Mouse (Mus musculus): Measurements from ENCODE around the gene Snd1. TPM values are rescaled to one million over a fixed set of nuclear protein-coding genes. Genes with fewer than 3 reads are reported as not detected.

Snd1 gene
- polyA plus RNA-seq, 1 experiment from 2014 or later: 39.4 TPM

DNA sequence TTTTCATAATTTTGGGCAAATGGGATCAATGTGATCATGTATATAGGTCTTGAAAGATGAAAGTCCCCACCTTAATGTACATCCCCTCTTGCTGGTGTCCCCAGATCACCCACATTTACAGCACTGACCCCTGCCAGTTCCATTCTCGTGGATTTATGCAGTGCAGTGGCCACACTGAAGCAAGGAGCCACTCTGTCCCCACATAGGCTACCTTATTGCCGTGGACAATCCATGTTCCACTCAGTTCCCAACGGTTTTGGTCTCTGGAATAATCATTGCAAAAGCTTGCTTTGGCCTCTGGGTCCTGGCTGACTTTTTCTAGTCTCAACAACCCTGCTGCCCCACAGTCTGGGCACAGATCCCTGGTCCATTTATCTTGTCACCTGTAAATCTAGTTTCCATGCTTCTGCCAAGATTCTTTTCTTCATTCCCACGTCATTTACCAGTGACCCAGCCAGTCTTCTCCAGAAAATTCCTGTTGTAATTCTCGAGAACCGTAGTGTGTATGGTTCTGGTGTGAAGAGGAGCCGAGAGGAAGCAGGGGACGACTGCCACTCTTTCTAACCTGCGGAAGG is 375.5 kb downstream of the Snd1 start:
- no peaks in the 10 kb centered on the region for H3K4me1 ChIP-seq (replicated peaks; ENCODE audit: control insufficient read depth, insufficient read depth, low read length)
- WGBS: 91% methylated on average over 9 of the region's 9 CpGs
- no peak for ATAC-seq
- TF ChIP-seq CTCF (IDR thresholded peaks at IDR 0.05; ENCODE audit: low read depth): no peak
- H3K27me3 ChIP-seq (replicated peaks; ENCODE audit: control insufficient read depth, insufficient read depth, low read length): no peaks in the 10 kb centered on the region
- no peak overlapping the region for H3K27ac ChIP-seq (ENCODE audit: low read depth, low read length)
- H3K9me3 ChIP-seq (ENCODE audit: control insufficient read depth): no peaks in the 10 kb centered on the region
- H3K36me3 ChIP-seq (ENCODE audit: control insufficient read depth, insufficient read depth): no peaks in the 10 kb centered on the region
- no peak overlapping the region for H3K4me3 ChIP-seq (ENCODE audit: low read depth, low read length)
- no peak overlapping the region for H3K9ac ChIP-seq (ENCODE audit: low read depth, low read length)
- no peak overlapping the region for H3K4me2 ChIP-seq (replicated peaks; ENCODE audit: low read depth)

DNA sequence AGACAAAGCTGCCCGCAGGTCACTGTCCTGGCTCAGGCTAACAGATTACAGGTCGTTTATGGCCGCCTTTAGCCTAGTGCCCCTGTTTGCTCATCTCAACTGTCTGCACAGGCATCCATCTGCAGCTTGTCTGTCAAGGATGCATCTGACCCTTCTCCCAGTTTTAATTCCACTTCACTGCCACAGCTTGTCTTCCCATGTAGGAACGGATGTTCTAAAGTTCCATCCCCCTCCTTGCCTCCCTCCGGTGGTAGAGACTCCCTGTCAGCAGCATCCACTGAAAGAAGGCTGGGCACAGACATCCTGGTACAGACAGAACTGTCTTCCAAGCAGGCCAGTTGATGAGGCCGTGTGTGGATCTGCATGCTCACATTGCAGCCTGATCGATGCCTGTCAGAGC is 377.4 kb downstream of the Snd1 start:
- no peak for ATAC-seq
- TF ChIP-seq CTCF (IDR thresholded peaks at IDR 0.05; ENCODE audit: low read depth): no peak
- 80% methylated on average over 7 of the region's 7 CpGs for WGBS

DNA sequence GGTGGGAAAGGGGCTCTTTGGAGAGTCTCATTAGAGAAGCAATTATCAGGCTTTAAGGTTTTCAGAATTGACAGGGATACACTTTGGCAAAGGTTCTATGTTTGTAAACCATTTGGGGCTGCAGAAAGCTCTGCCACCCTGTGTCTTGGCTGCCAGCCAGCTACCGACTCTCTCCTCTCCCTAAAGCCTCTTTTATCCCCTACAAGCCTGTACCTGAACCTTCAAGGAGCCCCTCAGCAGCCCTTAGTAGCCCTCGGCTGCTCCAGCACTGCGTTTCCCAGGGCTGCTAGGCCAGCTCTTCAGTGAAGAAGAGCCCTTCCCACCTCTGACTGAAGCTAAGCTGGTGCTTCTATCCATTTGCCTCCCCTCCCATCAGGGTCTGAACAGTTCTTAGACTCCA is 378.2 kb downstream of the Snd1 start:
- no peak overlapping the region for H3K4me2 ChIP-seq (replicated peaks; ENCODE audit: low read depth)
- WGBS: 46% methylated on average over 3 of the region's 3 CpGs
- H3K27me3 ChIP-seq (replicated peaks; ENCODE audit: control insufficient read depth, insufficient read depth, low read length): no peaks in the 10 kb centered on the region
- no peaks in the 10 kb centered on the region for H3K9me3 ChIP-seq (ENCODE audit: control insufficient read depth)
- no peak overlapping the region for H3K4me3 ChIP-seq (ENCODE audit: low read depth, low read length)
- no peaks in the 10 kb centered on the region for H3K36me3 ChIP-seq (ENCODE audit: control insufficient read depth, insufficient read depth)
- no peak overlapping the region for H3K9ac ChIP-seq (ENCODE audit: low read depth, low read length)
- 0 out of 2 replicates have a peak, but pooled peaks cover 6% of the 10 kb centered on the region for H3K4me1 ChIP-seq (replicated peaks; ENCODE audit: control insufficient read depth, insufficient read depth, low read length)
- no peak for ATAC-seq
- no peak overlapping the region for H3K27ac ChIP-seq (ENCODE audit: low read depth, low read length)
- TF ChIP-seq CTCF (IDR thresholded peaks at IDR 0.05; ENCODE audit: low read depth): no peak

More for the DNA sequence above, 377.4 kb downstream of the Snd1 start:
- Histone ChIP-seq H3K27me3 (replicated peaks; ENCODE audit: control insufficient read depth, insufficient read depth, low read length) (no peaks in the 10 kb centered on the region), H3K36me3 (ENCODE audit: control insufficient read depth, insufficient read depth) (no peaks in the 10 kb centered on the region), H3K9ac (ENCODE audit: low read depth, low read length) (no peak overlapping the region), H3K9me3 (ENCODE audit: control insufficient read depth) (no peaks in the 10 kb centered on the region), H3K27ac (ENCODE audit: low read depth, low read length) (no peak overlapping the region), H3K4me1 (replicated peaks; ENCODE audit: control insufficient read depth, insufficient read depth, low read length) (0 out of 2 replicates have a peak, but pooled peaks cover 6% of the 10 kb centered on the region), H3K4me2 (replicated peaks; ENCODE audit: low read depth) (no peak overlapping the region), H3K4me3 (ENCODE audit: low read depth, low read length) (no peak overlapping the region)

DNA sequence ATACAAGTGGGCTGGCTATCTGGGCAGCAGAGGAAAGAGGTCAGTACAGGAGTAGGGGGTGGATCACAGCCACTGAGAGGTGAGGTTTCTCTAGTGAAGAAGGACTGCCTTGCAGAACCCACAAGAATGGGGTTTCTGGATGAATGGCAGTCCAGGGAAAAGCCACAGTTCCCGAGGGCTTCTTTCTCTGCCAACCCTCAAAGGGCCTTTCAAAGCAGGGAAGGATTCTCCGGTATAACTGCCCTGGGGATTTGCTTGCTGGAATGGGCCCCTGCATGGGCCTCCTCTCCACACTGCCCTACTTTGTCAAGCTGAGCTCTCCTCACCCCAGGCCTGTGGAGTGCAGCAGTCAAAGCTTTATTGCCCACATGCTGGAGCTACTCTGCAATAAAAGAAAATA is 378.7 kb downstream of the Snd1 start:
- ATAC-seq: no peak
- Histone ChIP-seq H3K4me1 (replicated peaks; ENCODE audit: control insufficient read depth, insufficient read depth, low read length) (0 out of 2 replicates have a peak, but pooled peaks cover 6% of the 10 kb centered on the region), H3K4me2 (replicated peaks; ENCODE audit: low read depth) (no peak overlapping the region), H3K27ac (ENCODE audit: low read depth, low read length) (no peak overlapping the region), H3K4me3 (ENCODE audit: low read depth, low read length) (no peak overlapping the region), H3K9ac (ENCODE audit: low read depth, low read length) (no peak overlapping the region), H3K9me3 (ENCODE audit: control insufficient read depth) (no peaks in the 10 kb centered on the region), H3K27me3 (replicated peaks; ENCODE audit: control insufficient read depth, insufficient read depth, low read length) (no peaks in the 10 kb centered on the region), H3K36me3 (ENCODE audit: control insufficient read depth, insufficient read depth) (no peaks in the 10 kb centered on the region)
- no peak for TF ChIP-seq CTCF (IDR thresholded peaks at IDR 0.05; ENCODE audit: low read depth)
- 42% methylated on average over 2 of the region's 2 CpGs for WGBS

DNA sequence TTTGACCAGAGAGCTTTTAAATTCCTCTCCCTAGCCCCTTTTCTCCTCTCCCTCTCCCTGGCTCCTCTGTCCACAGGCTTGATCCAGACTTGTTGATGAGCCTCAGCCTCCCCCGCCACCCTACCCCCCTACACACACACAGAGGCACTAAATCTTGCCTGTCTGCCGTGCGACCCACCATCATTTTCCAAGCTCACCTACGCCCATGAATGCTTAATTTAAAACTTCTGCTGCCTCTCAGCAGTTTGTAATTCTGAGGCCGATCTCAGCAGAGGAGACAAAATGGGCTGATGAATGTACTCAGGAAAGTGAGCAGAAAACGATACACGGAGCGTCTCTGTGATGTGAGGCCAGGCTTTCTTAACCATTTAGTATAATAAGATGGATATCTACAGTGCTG is 379.7 kb downstream of the Snd1 start:
- no peak overlapping the region for H3K9ac ChIP-seq (ENCODE audit: low read depth, low read length)
- no peak for ATAC-seq
- H3K27me3 ChIP-seq (replicated peaks; ENCODE audit: control insufficient read depth, insufficient read depth, low read length): no peaks in the 10 kb centered on the region
- H3K4me2 ChIP-seq (replicated peaks; ENCODE audit: low read depth): no peak overlapping the region
- no peaks in the 10 kb centered on the region for H3K36me3 ChIP-seq (ENCODE audit: control insufficient read depth, insufficient read depth)
- TF ChIP-seq CTCF (IDR thresholded peaks at IDR 0.05; ENCODE audit: low read depth): no peak
- no peak overlapping the region for H3K27ac ChIP-seq (ENCODE audit: low read depth, low read length)
- H3K4me3 ChIP-seq (ENCODE audit: low read depth, low read length): no peak overlapping the region
- no peaks in the 10 kb centered on the region for H3K9me3 ChIP-seq (ENCODE audit: control insufficient read depth)
- 76% methylated on average over 8 of the region's 8 CpGs for WGBS
- 0 out of 2 replicates have a peak, but pooled peaks cover 6% of the 10 kb centered on the region for H3K4me1 ChIP-seq (replicated peaks; ENCODE audit: control insufficient read depth, insufficient read depth, low read length)

DNA sequence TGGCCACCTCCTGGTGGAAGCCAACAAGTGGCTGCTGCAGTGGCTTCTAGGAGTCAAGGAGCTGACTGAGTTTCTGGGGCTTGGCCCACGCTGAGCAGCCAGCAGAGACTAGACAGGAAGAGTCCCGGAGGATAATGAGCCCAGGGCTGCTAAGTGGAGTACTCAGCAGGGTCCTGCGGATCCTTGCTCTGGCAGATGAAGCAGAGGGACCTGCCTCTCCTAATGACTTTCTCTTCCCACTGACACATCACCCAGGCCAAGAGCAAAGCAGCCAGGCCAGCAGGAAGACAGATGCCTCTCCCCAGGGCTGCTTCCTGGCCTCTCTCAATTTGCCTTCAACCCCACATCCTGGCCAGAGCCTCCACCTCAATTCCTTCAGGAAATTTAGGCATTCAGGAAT is 380.5 kb downstream of the Snd1 start:
- no peak for TF ChIP-seq CTCF (IDR thresholded peaks at IDR 0.05; ENCODE audit: low read depth)
- 0 out of 2 replicates have a peak, but pooled peaks cover 6% of the 10 kb centered on the region for H3K4me1 ChIP-seq (replicated peaks; ENCODE audit: control insufficient read depth, insufficient read depth, low read length)
- H3K27ac ChIP-seq (ENCODE audit: low read depth, low read length): no peak overlapping the region
- H3K27me3 ChIP-seq (replicated peaks; ENCODE audit: control insufficient read depth, insufficient read depth, low read length): no peaks in the 10 kb centered on the region
- no peak overlapping the region for H3K4me2 ChIP-seq (replicated peaks; ENCODE audit: low read depth)
- no peak for ATAC-seq
- H3K9ac ChIP-seq (ENCODE audit: low read depth, low read length): no peak overlapping the region
- H3K9me3 ChIP-seq (ENCODE audit: control insufficient read depth): no peaks in the 10 kb centered on the region
- 50% methylated on average over 3 of the region's 3 CpGs for WGBS
- H3K4me3 ChIP-seq (ENCODE audit: low read depth, low read length): no peak overlapping the region
- H3K36me3 ChIP-seq (ENCODE audit: control insufficient read depth, insufficient read depth): no peaks in the 10 kb centered on the region
